Mouse (Mus musculus) kidney, postnatal 0 days (tissue): ENCODE results near the gene B4galt5. TPM values are rescaled to one million over a fixed set of nuclear protein-coding genes. Genes with fewer than 3 reads are reported as not detected.
A peak's percentile ranks its signal among the peaks of the same experiment; 100 is the strongest.

Experiments used
- ATAC-seq: fragments of 200-750 bp; cut with Nextera tagmentation; replicated peaks from 2 replicates; pipeline ENCODE4 v1.8.0; 2017; ENCODE audit warnings: low read depth, moderate number of reproducible peaks, moderate TSS enrichment, moderate library complexity; ENCODE audit not compliant: low FRiP score
- DNase-seq: peaks from one replicate; pipeline ENCODE4 v3.0.0-alpha.2; 2016; ENCODE audit warnings: low spot score
- H3K27ac ChIP-seq: fragments of 300-500 bp; sonication (generic); 2 replicates; pipeline ENCODE4 v1.5.1; 2014; ENCODE audit warnings: mild to moderate bottlenecking
- H3K27me3 ChIP-seq: fragments of 300-500 bp; sonication (generic); 2 replicates; pipeline ENCODE4 v1.6.1; 2014; ENCODE audit warnings: low read length, mixed read lengths; ENCODE audit not compliant: insufficient read depth
- H3K36me3 ChIP-seq: fragments of 300-500 bp; sonication (generic); 2 replicates; pipeline ENCODE4 v1.6.1; 2014; ENCODE audit warnings: low read length, mixed read lengths; ENCODE audit not compliant: insufficient read depth
- H3K4me1 ChIP-seq: fragments of 300-500 bp; sonication (generic); replicated peaks from 2 replicates; pipeline ENCODE4 v1.6.1; 2014; ENCODE audit warnings: antibody characterized with exemption, low read length, mixed read lengths; ENCODE audit not compliant: insufficient read depth
- H3K4me2 ChIP-seq: fragments of 300-500 bp; sonication (generic); 2 replicates; pipeline ENCODE4 v1.6.1; 2014; ENCODE audit warnings: mild to moderate bottlenecking, low read length, moderate library complexity, mixed read lengths
- H3K4me3 ChIP-seq: fragments of 300-500 bp; sonication (generic); replicated peaks from 2 replicates; pipeline ENCODE4 v1.5.1; 2014; ENCODE audit warnings: low read depth, low read length
- H3K9ac ChIP-seq: fragments of 300-500 bp; sonication (generic); 2 replicates; pipeline ENCODE4 v1.6.1; 2014; ENCODE audit warnings: low read depth, low read length
- H3K9me3 ChIP-seq: fragments of 300-500 bp; sonication (generic); replicated peaks from 2 replicates; pipeline ENCODE4 v1.6.1; 2016; ENCODE audit warnings: low read length, inconsistent platforms, mixed read lengths
- CTCF ChIP-seq: IDR thresholded peaks from 2 replicates; pipeline ENCODE4 v1.5.1; 2016; ENCODE audit warnings: antibody characterized with exemption, low read depth, mild to moderate bottlenecking, moderate library complexity
- whole genome bisulfite sequencing: fragments of 180-500 bp; shearing (Covaris S2); extraction: QIAGEN DNeasy Blood & Tissue Kit; methylation state at CpG from one replicate; pipeline ENCODE4 v1.1.7; 2014; 5-methylcytosine and 5-hydroxymethylcytosine counted together
- polyA plus RNA-seq: library from polyadenylated mRNA; unstranded; fragments of >200 nt; fragmentation: Nextera tagmentation; extraction: Ambion mirVana; gene quantifications from 2 replicates; pipeline ENCODE4 v1.2.1, GENCODE M21; 2015

Gene B4galt5
- polyA plus RNA-seq, 1 experiment from 2014 or later, result 22.6 TPM

DNA sequence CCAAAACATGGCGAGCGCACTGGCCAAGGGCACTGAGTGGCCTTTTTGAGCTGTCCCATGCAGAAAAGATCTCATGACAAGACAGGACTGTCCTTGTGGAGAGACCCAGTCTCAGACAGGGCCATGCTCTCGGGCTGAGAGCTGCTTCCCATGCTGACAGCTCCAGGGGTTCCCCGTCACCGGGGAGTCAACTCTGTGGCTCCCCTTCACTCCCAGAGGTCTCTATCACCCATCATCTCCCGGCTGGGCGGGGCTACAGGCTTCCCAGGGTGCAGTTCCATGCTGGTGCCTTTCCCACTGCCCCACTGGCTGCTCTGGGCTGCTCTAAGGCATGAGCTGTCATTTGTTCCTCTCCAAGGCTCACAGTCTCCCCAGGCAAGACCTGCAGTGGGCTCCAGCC is 54.8 kb downstream of the B4galt5 start:
- Histone ChIP-seq H3K4me2 (no peak overlapping the region), H3K4me3 (no peak overlapping the region), H3K27me3 (no peaks in the 10 kb centered on the region), H3K9ac (no peak overlapping the region), H3K9me3 (no peaks in the 10 kb centered on the region), H3K36me3 (no peaks in the 10 kb centered on the region), H3K27ac (no peak overlapping the region), H3K4me1 (no peaks in the 10 kb centered on the region)
- DNase-seq (no peak), ATAC-seq (no peak)
- no peak for TF ChIP-seq CTCF
- 89% methylated on average over 7 of the region's 7 CpGs for WGBS

DNA sequence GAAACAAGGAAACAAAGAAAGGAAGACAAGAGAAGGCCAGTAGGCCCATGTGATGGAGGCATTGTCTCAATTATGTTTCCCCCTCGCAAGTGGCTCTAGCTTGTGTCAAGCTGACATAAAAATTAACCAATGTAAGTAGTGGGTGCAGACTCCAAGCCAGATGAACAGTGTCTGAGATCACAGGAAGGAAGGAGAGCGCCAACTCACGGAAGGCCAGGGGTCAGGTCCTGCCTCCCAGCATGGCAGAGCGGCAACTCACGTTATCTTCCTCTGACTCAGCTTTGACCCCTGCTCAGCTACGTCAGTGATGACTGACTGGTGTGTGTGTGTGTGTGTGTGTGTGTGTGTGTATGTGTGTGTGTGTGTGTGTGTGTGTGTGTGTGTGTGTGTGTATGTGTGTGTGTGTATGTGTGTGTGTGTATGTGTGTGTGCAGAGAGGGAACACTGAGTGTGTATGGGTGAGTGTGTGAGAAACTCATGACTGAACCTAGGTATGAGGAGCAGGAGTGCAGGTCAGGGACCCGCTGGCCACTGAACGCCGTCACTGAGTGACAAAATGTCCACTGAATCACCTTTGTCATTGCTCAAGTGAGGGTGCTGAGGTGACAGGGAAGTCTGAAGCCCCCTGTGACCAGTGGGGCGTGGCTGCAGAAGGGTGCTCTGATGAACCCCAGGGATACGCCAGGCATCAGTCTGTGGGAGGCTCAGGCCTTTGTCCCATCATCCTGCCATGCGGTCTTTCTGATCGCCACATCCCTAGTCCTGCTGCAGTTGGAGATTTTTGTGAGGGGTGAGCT is 55.5 kb downstream of the B4galt5 start:
- H3K4me2 ChIP-seq, result no peak overlapping the region
- TF ChIP-seq CTCF, result no peak
- 70% methylated on average over 13 of the region's 13 CpGs for WGBS
- H3K4me1 ChIP-seq, result no peaks in the 10 kb centered on the region
- H3K27me3 ChIP-seq, result no peaks in the 10 kb centered on the region
- no peak overlapping the region for H3K27ac ChIP-seq
- no peaks in the 10 kb centered on the region for H3K36me3 ChIP-seq
- DNase-seq (peak; percentile 51), ATAC-seq (0 out of 2 replicates have a peak, but pooled peaks have one; percentile 35)
- H3K9ac ChIP-seq, result no peak overlapping the region
- no peaks in the 10 kb centered on the region for H3K9me3 ChIP-seq
- H3K4me3 ChIP-seq, result no peak overlapping the region

DNA sequence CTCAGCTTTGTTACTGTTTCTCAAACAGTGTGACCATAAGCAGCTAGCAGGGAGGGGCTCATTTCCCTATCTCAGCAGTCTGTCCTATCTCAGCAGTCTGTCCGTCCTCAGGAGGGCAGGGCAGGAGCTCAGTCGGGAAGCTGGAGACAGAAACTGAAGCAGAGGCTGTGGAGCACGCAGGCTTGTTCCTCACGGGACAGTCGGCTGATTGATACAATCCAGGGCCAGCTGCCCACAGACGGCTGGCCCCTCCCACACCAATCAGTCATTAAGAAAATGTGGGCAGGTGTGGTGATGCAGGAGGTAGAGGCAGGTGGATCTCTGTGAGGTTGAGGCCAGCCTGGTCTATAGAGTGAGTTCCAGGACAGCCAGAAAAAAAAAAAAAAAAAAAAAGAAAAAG is 56.1 kb downstream of the B4galt5 start:
- H3K4me3 ChIP-seq, result no peak overlapping the region
- no peaks in the 10 kb centered on the region for H3K36me3 ChIP-seq
- no peak overlapping the region for H3K9ac ChIP-seq
- 10% methylated on average over 6 of the region's 6 CpGs for WGBS
- H3K27me3 ChIP-seq, result no peaks in the 10 kb centered on the region
- ATAC-seq (no peak), DNase-seq (no peak)
- no peaks in the 10 kb centered on the region for H3K9me3 ChIP-seq
- no peak for TF ChIP-seq CTCF
- H3K4me1 ChIP-seq, result no peaks in the 10 kb centered on the region
- no peak overlapping the region for H3K4me2 ChIP-seq
- no peak overlapping the region for H3K27ac ChIP-seq

DNA sequence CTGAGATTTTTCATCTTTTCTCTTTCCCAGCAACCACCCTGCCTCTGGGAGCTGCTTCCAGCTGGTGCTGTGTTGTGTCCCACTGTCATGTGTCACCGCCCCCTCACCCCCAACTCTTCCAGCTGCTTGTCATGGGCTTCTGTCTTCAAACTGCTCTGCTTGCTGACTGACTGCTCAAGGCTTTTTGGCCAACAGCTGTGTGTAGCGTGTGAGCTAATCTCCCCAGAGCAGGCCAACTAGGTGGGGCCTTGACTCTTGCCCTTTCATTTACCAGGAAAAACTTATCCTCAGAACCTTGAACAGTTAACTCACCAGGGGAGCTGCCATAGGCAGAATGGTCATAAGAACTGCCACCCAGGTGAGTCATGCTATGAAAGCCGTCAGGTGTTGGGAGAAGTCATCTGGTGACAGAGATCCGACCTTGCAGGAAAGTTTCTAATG is 56.8 kb downstream of the B4galt5 start:
- Histone ChIP-seq H3K9ac (no peak overlapping the region), H3K36me3 (no peaks in the 10 kb centered on the region)
- peak; percentile 26; the same call in 1 of the 2 replicates for ATAC-seq

DNA sequence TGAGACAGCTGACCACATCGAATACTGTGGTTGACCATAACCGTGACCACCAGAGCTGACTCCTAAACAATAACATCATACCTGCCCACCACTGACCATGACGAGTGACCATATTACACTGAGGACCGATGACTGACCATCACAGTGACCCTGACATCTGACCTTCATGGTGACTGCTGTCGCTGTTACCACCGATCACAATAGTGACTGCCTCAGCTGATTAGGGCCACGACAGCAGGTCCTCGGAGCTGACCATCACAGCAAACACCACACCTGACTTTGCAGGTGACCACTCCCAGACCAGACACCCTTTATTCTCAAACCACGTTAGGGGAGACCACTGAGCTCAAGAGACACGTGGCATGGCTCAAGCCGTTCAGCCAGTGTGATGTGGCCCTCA is 57.3 kb downstream of the B4galt5 start:
- H3K27ac ChIP-seq, result no peak overlapping the region
- no peaks in the 10 kb centered on the region for H3K36me3 ChIP-seq
- no peak overlapping the region for H3K4me2 ChIP-seq
- no peak overlapping the region for H3K4me3 ChIP-seq
- no peak for TF ChIP-seq CTCF
- DNase-seq (no peak), ATAC-seq (peak; percentile 30; the same call in 1 of the 2 replicates)
- no peak overlapping the region for H3K9ac ChIP-seq
- H3K9me3 ChIP-seq, result no peaks in the 10 kb centered on the region
- H3K4me1 ChIP-seq, result no peaks in the 10 kb centered on the region
- 78% methylated on average over 11 of the region's 11 CpGs for WGBS
- no peaks in the 10 kb centered on the region for H3K27me3 ChIP-seq

More for the DNA sequence above, 56.8 kb downstream of the B4galt5 start:
- no peaks in the 10 kb centered on the region for H3K4me1 ChIP-seq
- no peaks in the 10 kb centered on the region for H3K27me3 ChIP-seq
- WGBS, result 69% methylated on average over 4 of the region's 4 CpGs
- no peak overlapping the region for H3K27ac ChIP-seq
- H3K9me3 ChIP-seq, result no peaks in the 10 kb centered on the region
- no peak overlapping the region for H3K4me2 ChIP-seq
- no peak overlapping the region for H3K4me3 ChIP-seq
- TF ChIP-seq CTCF, result no peak
- peak; percentile 28 for DNase-seq

DNA sequence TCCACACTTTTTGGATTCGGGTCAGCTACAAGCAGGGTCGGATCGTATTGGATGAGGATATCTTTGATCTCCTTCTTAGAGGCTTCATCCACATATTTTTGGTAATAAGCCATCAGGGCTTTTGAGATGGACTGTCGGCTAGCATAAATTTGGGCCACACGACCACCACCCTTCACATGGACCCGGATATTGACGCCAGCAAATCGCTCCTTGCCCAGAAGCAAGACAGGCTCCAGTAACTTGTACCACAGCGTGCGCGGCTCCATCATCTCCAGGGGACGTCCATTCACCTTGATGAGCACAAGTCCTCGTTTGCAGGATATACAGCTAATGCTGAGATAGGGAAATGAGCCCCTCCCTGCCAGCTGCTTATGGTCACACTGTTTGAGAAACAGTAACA is 67.5 kb downstream of the B4galt5 start:
- no peak for ATAC-seq
- 91% methylated on average over 13 of the region's 13 CpGs for WGBS

More for the DNA sequence above, 67.5 kb downstream of the B4galt5 start:
- H3K4me2 ChIP-seq, result no peak overlapping the region
- no peak overlapping the region for H3K9ac ChIP-seq
- no peak overlapping the region for H3K4me3 ChIP-seq
- H3K36me3 ChIP-seq, result no peaks in the 10 kb centered on the region
- no peak overlapping the region for H3K27ac ChIP-seq
- no peaks in the 10 kb centered on the region for H3K4me1 ChIP-seq
- no peak for DNase-seq
- H3K27me3 ChIP-seq, result no peaks in the 10 kb centered on the region
- no peaks in the 10 kb centered on the region for H3K9me3 ChIP-seq
- TF ChIP-seq CTCF, result no peak
